Mouse (Mus musculus): ENCODE measurements around the gene Itsn1.

DNA sequence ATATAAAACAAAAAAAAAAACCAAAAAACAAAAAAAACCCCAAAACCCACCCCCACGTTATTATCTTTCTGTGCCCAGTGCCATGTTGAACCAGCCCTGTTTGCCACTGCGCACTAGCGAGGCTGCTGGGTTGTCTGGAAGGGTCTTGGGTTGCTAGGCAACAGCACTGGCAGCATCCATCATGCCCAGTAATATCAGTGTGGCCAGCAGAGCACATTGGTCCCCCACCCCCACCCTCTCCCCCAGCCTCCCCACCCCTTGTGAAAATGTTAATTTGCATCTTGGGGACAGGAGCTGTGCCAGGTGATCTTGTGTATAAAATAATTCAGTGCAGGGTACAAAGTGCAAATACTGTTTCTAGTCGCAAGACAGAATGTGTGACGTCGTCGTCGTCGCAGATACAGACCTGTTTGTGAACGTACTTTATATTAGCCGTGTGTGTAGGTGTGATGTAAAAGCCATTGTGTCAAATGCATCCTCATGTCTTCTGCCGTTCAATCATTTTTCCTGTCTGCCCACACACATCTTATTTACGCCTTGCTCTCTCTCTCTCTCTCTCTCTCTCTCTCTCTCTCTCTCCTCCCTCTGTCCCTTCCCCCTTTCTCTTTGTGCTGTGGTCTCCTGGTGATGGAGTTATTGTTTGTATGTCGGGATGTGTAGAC is 233.9 kb downstream of the Itsn1 start:
- no peak for TF ChIP-seq CTCF (IDR thresholded peaks at IDR 0.05; ENCODE audit: low read depth)
- no peak for TF ChIP-seq EP300 (IDR thresholded peaks at IDR 0.05; ENCODE audit: low read depth)

All from heart, postnatal 0 days (tissue).